Mouse (Mus musculus) neural tube, embryonic 11.5 days (tissue): ENCODE measurements around the gene Prkrip1. TPM values are rescaled to one million over a fixed set of nuclear protein-coding genes. Genes with fewer than 3 reads are reported as not detected.

Experiments used
- ATAC-seq: fragments of 200-750 bp; cut with Nextera tagmentation; 2 replicates; pipeline ENCODE4 v1.8.0; 2017; ENCODE audit warnings: moderate number of reproducible peaks, mild to moderate bottlenecking, moderate TSS enrichment, moderate library complexity; ENCODE audit not compliant: insufficient read depth, low FRiP score, low TSS enrichment
- DNase-seq: peaks from one replicate; pipeline ENCODE4 v3.0.0-alpha.2; 2015; ENCODE audit warnings: low spot score
- H3K27ac ChIP-seq: fragments of 300-500 bp; sonication (generic); 2 replicates; pipeline ENCODE4 v1.5.1; 2014; ENCODE audit warnings: low read depth, mild to moderate bottlenecking, low read length
- H3K27me3 ChIP-seq: fragments of 300-500 bp; sonication (generic); 2 replicates; pipeline ENCODE4 v1.6.1; 2014; ENCODE audit warnings: mild to moderate bottlenecking, low read length, mixed read lengths; ENCODE audit not compliant: control insufficient read depth, insufficient read depth
- H3K36me3 ChIP-seq: fragments of 300-500 bp; sonication (generic); 2 replicates; pipeline ENCODE4 v1.6.1; 2014; ENCODE audit warnings: mild to moderate bottlenecking, low read length, moderate library complexity, mixed read lengths; ENCODE audit not compliant: control insufficient read depth, insufficient read depth
- H3K4me1 ChIP-seq: fragments of 300-500 bp; sonication (generic); 2 replicates; pipeline ENCODE4 v1.6.1; 2014; ENCODE audit warnings: low read length, mixed read lengths; ENCODE audit not compliant: control insufficient read depth, insufficient read depth
- H3K4me2 ChIP-seq: fragments of 300-500 bp; sonication (generic); 2 replicates; pipeline ENCODE4 v1.6.1; 2014; ENCODE audit warnings: low read depth, mild to moderate bottlenecking, moderate library complexity
- H3K4me3 ChIP-seq: fragments of 300-500 bp; sonication (generic); 2 replicates; pipeline ENCODE4 v1.5.1; 2014; ENCODE audit warnings: low read depth, low read length
- H3K9ac ChIP-seq: fragments of 300-500 bp; sonication (generic); 2 replicates; pipeline ENCODE4 v1.6.1; 2014; ENCODE audit warnings: mild to moderate bottlenecking, low read length
- H3K9me3 ChIP-seq: fragments of 300-500 bp; sonication (generic); 2 replicates; pipeline ENCODE4 v1.6.1; 2016; ENCODE audit warnings: low read length; ENCODE audit not compliant: control insufficient read depth
- WGBS: fragments of 180-500 bp; shearing (Covaris S2); extraction: QIAGEN DNeasy Blood & Tissue Kit; methylation state at CpG from one replicate; pipeline ENCODE4 v1.1.7; 2014; 5-methylcytosine and 5-hydroxymethylcytosine counted together
- polyA plus RNA-seq: library from polyadenylated mRNA; unstranded; fragments of >200 nt; fragmentation: Nextera tagmentation; extraction: Ambion mirVana; gene quantifications from 2 replicates; pipeline ENCODE4 v1.2.1, GENCODE M21; 2014

Prkrip1 gene
- polyA plus RNA-seq, 1 experiment from 2014 or later, result 76.5 TPM

DNA sequence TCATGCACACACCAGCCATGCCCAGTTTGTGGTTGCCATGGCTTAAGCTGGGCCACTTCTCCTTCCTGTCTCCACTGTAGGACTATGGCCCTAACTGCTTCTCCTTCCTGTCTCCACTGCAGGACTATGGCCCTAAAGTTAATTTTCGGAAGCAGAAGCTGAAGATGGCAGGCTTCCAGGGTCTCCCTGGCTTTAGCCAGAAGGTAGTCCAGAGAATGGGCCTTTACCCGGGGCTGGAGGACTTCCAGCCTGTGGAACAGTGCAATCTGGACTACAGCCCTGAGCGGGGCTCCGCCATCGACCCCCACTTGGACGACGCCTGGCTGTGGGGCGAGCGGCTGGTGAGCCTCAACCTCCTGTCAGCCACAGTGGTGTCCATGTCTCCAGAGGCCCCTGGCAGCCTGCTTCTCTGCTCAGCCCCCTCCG is 58.7 kb downstream of the Prkrip1 start:
- H3K4me3 ChIP-seq, result no peak overlapping the region
- peaks cover 18% of the 10 kb centered on the region for H3K36me3 ChIP-seq
- DNase-seq (no peak), ATAC-seq (no peak)
- no peaks in the 10 kb centered on the region for H3K27me3 ChIP-seq
- 92% methylated on average over 10 of the region's 10 CpGs for WGBS
- H3K27ac ChIP-seq, result no peak overlapping the region
- H3K4me1 ChIP-seq, result 0 out of 2 replicates have a peak, but pooled peaks cover 1% of the 10 kb centered on the region
- H3K9me3 ChIP-seq, result no peaks in the 10 kb centered on the region
- H3K9ac ChIP-seq, result no peak overlapping the region
- H3K4me2 ChIP-seq, result no peak overlapping the region

DNA sequence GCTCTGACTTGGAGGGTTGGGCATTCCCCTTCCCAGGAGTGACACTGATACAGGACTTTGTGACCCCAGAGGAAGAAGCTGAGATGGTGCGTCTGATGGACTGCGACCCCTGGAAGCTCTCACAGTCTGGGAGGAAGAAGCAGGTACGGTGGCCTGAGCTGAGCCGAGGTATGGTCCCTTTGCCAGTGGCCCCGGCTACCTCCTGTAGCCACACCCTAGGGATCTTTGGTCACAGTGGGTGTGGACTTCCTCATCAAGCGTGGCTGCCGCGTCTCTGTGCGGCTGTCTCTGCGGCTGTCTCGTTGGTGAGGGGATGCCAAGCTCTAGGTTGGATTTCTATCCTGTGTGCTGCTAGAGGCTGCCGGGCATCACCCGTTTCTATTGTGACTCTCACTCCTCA is 59.4 kb downstream of the Prkrip1 start:
- WGBS, result 92% methylated on average over 13 of the region's 13 CpGs
- no peak overlapping the region for H3K27ac ChIP-seq
- peaks cover 18% of the 10 kb centered on the region for H3K36me3 ChIP-seq
- DNase-seq (no peak), ATAC-seq (no peak)
- H3K4me2 ChIP-seq, result no peak overlapping the region
- H3K9ac ChIP-seq, result no peak overlapping the region
- H3K9me3 ChIP-seq, result no peaks in the 10 kb centered on the region
- H3K27me3 ChIP-seq, result no peaks in the 10 kb centered on the region
- H3K4me3 ChIP-seq, result no peak overlapping the region
- H3K4me1 ChIP-seq, result 0 out of 2 replicates have a peak, but pooled peaks cover 5% of the 10 kb centered on the region

DNA sequence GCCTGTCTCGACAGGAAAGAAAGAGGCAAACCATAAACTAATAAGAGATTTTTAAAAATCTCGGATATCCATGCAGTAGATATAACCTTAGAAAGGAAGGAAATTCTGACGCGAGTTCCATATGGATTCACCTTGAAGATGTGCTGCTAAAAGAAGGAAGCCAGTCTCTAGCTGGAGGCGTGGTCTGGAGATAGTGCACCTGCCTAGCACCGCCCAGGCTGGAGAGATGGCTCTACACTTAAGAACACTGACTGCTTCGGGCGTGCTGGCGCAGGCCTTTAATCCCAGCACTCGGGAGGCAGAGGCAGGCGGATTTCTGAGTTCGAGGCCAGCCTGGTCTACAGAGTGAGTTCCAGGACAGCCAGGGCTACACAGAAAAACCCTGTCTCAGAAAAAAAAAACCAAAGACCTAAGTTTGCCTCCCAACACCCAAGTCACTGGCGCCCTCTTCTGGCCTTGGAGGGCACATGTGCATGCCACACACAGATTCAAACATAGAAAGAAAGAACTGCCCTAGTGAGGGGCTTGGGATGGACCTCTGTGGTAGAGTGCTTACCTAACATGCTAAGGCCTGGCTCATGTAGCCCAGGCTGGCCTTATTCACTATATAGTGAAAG is 61.0 kb downstream of the Prkrip1 start:
- DNase-seq (peak; percentile 69), ATAC-seq (no peak)
- H3K36me3 ChIP-seq, result peaks cover 18% of the 10 kb centered on the region
- no peak overlapping the region for H3K4me2 ChIP-seq
- 73% methylated on average over 13 of the region's 13 CpGs for WGBS
- no peaks in the 10 kb centered on the region for H3K27me3 ChIP-seq
- no peak overlapping the region for H3K9ac ChIP-seq
- H3K4me1 ChIP-seq, result 0 out of 2 replicates have a peak, but pooled peaks cover 5% of the 10 kb centered on the region
- no peaks in the 10 kb centered on the region for H3K9me3 ChIP-seq
- H3K4me3 ChIP-seq, result no peak overlapping the region
- H3K27ac ChIP-seq, result no peak overlapping the region

DNA sequence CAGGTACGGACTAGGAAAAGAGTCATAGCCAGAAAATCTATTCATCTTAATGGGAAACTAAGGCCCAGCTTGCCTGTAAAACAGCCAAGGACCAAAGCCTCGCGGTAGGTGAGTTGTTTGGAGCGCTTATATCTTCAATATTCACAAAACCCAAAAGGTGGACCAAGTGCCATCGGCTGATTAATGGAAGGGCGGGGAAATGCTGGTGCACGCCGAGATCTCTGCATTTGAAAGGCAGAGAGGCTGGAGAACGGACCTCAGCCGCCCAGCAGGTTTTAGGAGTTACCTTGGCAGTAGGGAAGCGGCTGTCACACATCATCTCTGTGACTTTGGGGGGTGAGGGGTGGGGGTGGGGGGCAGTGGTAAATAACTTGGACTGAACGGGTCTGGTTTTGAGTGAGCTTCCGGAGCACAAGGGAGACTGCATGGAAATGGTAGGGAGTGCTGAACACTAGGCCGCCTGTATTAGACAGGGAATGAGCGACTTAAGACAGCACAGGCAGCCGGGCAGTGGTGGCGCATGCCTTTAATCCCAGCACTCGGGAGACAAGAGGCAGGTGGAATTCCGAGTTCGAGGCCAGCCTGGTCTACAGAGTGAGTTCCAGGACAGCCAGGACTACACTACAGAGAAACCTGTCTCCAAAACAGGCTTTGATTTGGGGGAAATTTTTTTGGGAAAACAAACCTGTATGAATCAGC is 62.3 kb downstream of the Prkrip1 start:
- Histone ChIP-seq H3K36me3 (peaks cover 18% of the 10 kb centered on the region), H3K9me3 (no peaks in the 10 kb centered on the region), H3K4me1 (0 out of 2 replicates have a peak, but pooled peaks cover 5% of the 10 kb centered on the region), H3K4me3 (peak overlapping the region; percentile 70), H3K4me2 (peak overlapping the region; percentile 61), H3K9ac (peak overlapping the region; percentile 66), H3K27me3 (no peaks in the 10 kb centered on the region), H3K27ac (no peak overlapping the region)
- 8% methylated on average over 20 of the region's 20 CpGs for WGBS
- DNase-seq (no peak), ATAC-seq (peak; percentile 7; the same call in 1 of the 2 replicates)

DNA sequence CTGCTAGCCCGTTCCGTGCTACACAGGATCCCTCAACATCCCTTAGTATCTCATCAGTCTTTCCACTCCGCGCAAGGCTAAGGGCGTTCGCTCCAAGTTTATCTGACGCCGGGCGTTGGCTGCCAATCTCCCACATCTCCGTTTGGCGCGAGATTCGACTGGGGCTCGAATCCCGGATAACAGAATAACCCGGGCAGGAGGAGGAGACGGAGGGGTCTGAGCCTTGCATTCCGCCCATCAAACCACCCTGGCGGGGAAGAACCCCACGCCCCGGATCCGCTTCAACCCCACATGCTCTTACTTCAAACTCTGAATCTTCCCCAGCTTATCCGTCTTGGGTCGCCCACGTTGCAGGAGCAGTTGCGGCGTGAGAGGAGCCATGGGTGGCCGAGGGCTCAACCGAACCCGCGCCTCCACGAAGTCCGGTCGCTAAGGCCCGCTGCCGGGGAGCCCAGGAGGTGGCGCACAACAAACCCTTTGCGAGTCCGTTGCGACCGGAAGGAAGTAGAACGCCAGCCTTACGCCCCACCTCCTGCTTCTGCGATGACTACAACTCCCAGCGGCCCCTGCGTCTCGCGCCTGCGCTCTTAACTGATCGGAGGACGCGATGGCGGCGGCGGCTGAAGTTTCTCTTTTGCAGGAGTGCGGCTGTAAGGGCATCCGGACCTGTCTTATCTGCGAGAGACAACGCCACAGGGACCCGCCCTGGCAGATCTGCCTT is 63.0 kb downstream of the Prkrip1 start, which contains the start of the genes Lrwd1 and Alkbh4:
Lrwd1 (minus strand) TSS at position 504 of the 721 bp plus-strand sequence.
Alkbh4 (plus strand) TSS at position 576 of the 721 bp plus-strand sequence.
- Histone ChIP-seq H3K4me1 (0 out of 2 replicates have a peak, but pooled peaks cover 5% of the 10 kb centered on the region), H3K9me3 (no peaks in the 10 kb centered on the region), H3K27ac (no peak within 1 kb of the TSS), H3K27me3 (no peaks in the 10 kb centered on the region), H3K4me2 (peak within 1 kb of the TSS; percentile 61), H3K9ac (peak within 1 kb of the TSS; percentile 77), H3K4me3 (peak within 1 kb of the TSS; percentile 70), H3K36me3 (peaks cover 13% of the 10 kb centered on the region)
- 1% methylated on average over 60 of the region's 60 CpGs for WGBS
- DNase-seq (peak; percentile 96), ATAC-seq (peak; percentile 86)

Other genes starting within 250 kb of the Prkrip1 start
- 1.8 TPM in 2 replicates for gene Ssc4d, start 224.4 kb downstream of the Prkrip1 start, polyA plus RNA-seq
- not detected in 2 replicates for gene Zp3, start 218.9 kb downstream of the Prkrip1 start, polyA plus RNA-seq
- gene Dtx2, start 204.2 kb downstream of the Prkrip1 start, polyA plus RNA-seq, result 31.4 and 31.8 TPM in 2 replicates
- 0.31 and 0.47 TPM in 2 replicates for gene Upk3b, start 160.5 kb downstream of the Prkrip1 start, polyA plus RNA-seq
- 3.1 and 4.4 TPM in 2 replicates for gene Upk3bl, start 144.5 kb downstream of the Prkrip1 start, polyA plus RNA-seq
- gene Rasa4, start 115.0 kb downstream of the Prkrip1 start, polyA plus RNA-seq, result 4.7 and 4.9 TPM in 2 replicates
- gene Polr2j, start 82.3 kb downstream of the Prkrip1 start, polyA plus RNA-seq, result 236 and 251 TPM in 2 replicates
- 40.5 and 45.3 TPM in 2 replicates for gene Lrwd1, start 62.9 kb downstream of the Prkrip1 start, polyA plus RNA-seq
- gene Alkbh4, start 62.8 kb downstream of the Prkrip1 start, polyA plus RNA-seq, result 21.1 and 25.9 TPM in 2 replicates
- gene Orai2, start 28.2 kb downstream of the Prkrip1 start, polyA plus RNA-seq, result 7.6 and 10.6 TPM in 2 replicates
- gene Sh2b2, start 47.6 kb upstream of the Prkrip1 start, polyA plus RNA-seq, result 16.3 and 17.3 TPM in 2 replicates